Mouse (Mus musculus): ENCODE measurements around the gene Gm11444. TPM values are rescaled to one million over a fixed set of nuclear protein-coding genes. Genes with fewer than 3 reads are reported as not detected.
A peak's percentile ranks its signal among the peaks of the same experiment; 100 is the strongest.

The Gm11444 gene
- polyA plus RNA-seq, 1 experiment from 2014 or later, result not detected

DNA sequence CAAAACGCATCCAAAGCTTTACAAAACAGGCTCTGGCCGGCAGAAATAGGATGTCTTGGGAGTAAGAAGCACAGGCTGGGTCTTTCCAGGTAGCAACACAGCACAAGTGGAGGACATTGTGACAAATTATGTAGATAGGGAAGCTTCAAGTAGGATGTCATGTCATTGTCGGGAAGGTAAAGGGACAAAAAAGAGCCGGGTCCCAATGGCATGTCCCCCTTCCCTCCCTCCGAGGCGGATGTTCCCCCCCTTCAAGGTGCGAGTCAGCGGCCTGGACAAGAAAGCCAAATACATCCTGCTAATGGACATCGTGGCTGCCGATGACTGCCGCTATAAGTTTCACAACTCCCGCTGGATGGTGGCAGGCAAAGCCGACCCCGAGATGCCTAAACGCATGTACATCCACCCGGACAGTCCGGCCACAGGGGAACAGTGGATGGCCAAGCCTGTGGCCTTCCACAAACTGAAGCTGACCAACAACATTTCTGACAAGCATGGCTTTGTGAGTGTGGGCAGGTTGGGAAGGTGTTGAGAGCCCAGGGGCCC, 15.7 kb downstream of the Gm11444 start:
- WGBS, result 1% methylated on average over 17 of the region's 17 CpGs
- H3K4me1 ChIP-seq (replicated peaks; ENCODE audit: control insufficient read depth, insufficient read depth, low read length), result peaks cover 21% of the 10 kb centered on the region
- no peak overlapping the region for H3K27ac ChIP-seq (ENCODE audit: low read depth, low read length)
- peaks cover 98% of the 10 kb centered on the region for H3K27me3 ChIP-seq (ENCODE audit: control insufficient read depth, insufficient read depth, low read length)
- ATAC-seq (replicated peaks; ENCODE audit: low FRiP score) (no peak), DNase-seq (ENCODE audit: low spot score) (peak; percentile 61)
- no peak overlapping the region; the same call in 1 of the 2 replicates for H3K9ac ChIP-seq (ENCODE audit: low read length)
- H3K9me3 ChIP-seq (ENCODE audit: control insufficient read depth, low read length), result no peaks in the 10 kb centered on the region
- H3K4me3 ChIP-seq (ENCODE audit: low read depth, low read length), result peak overlapping the region; percentile 42; the same call in 1 of the 2 replicates
- H3K4me2 ChIP-seq (ENCODE audit: low read depth, low read length, severe bottlenecking), result no peak overlapping the region
- H3K36me3 ChIP-seq (ENCODE audit: control insufficient read depth, insufficient read depth, low read length), result no peaks in the 10 kb centered on the region

DNA sequence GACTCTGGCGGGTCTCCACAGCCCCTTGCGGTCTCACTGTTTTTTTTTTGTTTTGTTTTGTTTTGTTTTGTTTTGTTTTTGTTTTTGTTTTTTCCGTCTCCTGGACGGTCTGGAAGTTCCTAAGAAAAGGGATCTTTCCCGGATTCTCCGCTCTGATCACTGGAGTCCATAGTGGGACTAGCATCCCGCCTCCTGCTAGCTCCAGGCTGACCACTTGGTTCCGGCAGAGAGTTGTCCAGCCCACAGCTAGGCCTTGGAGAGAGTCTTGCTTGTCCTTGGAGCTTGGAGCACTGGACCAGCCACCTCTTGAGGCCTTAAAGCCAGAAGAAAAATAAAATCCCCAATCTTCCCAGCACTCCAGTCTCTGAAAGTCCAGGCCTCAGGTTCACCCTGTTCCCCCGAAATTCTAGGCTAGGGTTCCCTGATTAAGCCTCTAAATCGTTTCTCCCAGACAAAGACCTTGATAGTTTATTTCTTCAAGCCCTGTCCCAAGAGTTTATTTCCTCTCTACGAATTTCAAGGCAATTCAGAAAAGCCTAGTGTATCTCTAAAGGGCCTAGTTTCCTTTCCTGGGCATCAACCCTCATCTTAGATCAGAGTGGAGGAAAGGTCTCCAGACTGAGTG, 16.3 kb downstream of the Gm11444 start:
- Histone ChIP-seq H3K4me3 (ENCODE audit: low read depth, low read length) (peak overlapping the region; percentile 42; the same call in 1 of the 2 replicates), H3K9ac (ENCODE audit: low read length) (no peak overlapping the region), H3K27me3 (ENCODE audit: control insufficient read depth, insufficient read depth, low read length) (peaks cover 98% of the 10 kb centered on the region), H3K36me3 (ENCODE audit: control insufficient read depth, insufficient read depth, low read length) (no peaks in the 10 kb centered on the region), H3K4me1 (replicated peaks; ENCODE audit: control insufficient read depth, insufficient read depth, low read length) (peaks cover 21% of the 10 kb centered on the region), H3K27ac (ENCODE audit: low read depth, low read length) (no peak overlapping the region), H3K4me2 (ENCODE audit: low read depth, low read length, severe bottlenecking) (no peak overlapping the region), H3K9me3 (ENCODE audit: control insufficient read depth, low read length) (no peaks in the 10 kb centered on the region)
- ATAC-seq (replicated peaks; ENCODE audit: low FRiP score), result no peak
- 2% methylated on average over 11 of the region's 11 CpGs for WGBS
- DNase-seq (ENCODE audit: low spot score), result peak; percentile 60

GRCm38 (mm10) chr11:85833081-85833521, 17.0 kb downstream of the Gm11444 start:
- peak; percentile 76 for DNase-seq (ENCODE audit: low spot score)
- under 1% methylated on average over 40 of the region's 54 CpGs for WGBS
- no peaks in the 10 kb centered on the region for H3K36me3 ChIP-seq (ENCODE audit: control insufficient read depth, insufficient read depth, low read length)
- H3K9me3 ChIP-seq (ENCODE audit: control insufficient read depth, low read length), result no peaks in the 10 kb centered on the region
- H3K4me2 ChIP-seq (ENCODE audit: low read depth, low read length, severe bottlenecking), result peak overlapping the region; percentile 68
- H3K27me3 ChIP-seq (ENCODE audit: control insufficient read depth, insufficient read depth, low read length), result peaks cover 97% of the 10 kb centered on the region
- peak overlapping the region; percentile 35 for H3K9ac ChIP-seq (ENCODE audit: low read length)
- no peak overlapping the region for H3K27ac ChIP-seq (ENCODE audit: low read depth, low read length)
- peaks cover 21% of the 10 kb centered on the region for H3K4me1 ChIP-seq (replicated peaks; ENCODE audit: control insufficient read depth, insufficient read depth, low read length)
- ATAC-seq (replicated peaks; ENCODE audit: low FRiP score), result no peak
- H3K4me3 ChIP-seq (ENCODE audit: low read depth, low read length), result peak overlapping the region; percentile 42

DNA sequence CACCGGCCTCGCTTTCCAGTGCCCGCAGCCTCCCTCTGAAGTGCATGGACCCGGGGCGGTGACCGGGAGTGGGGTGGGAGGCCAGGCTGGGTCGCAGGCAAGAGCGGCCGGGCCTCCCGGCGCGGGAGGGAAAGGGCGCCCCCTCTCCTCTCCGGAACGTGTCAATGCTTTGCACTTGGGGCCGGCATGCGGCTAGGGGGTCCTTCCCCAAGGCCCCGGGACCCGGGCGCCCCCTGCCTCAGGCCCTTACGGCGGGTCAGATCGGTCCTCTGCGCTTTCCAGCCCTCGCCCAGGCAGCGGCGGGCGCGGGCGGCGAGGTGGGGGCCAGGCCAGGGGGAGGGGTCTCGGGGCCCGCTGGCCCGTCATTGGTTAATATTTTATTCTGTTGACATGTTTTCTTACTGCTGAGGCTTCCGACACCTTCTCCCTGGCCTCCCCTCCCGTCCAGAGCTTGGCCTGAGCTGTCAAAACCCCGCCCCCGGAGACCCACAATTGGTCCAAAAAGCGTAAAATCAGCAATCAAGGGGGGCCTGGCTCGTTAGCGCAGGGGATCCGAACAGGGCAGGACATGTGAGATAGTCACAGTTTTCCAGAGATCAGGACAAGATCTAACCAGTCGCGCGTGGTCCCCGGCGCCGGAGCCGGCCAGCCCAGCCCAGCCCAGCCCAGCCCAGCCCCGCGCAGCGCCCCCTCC, 17.8 kb downstream of the Gm11444 start, which contains the start of gene Tbx2:
Tbx2 (plus strand) TSS at position 321 of the 694 bp plus-strand sequence.
- H3K27me3 ChIP-seq (ENCODE audit: control insufficient read depth, insufficient read depth, low read length), result peaks cover 96% of the 10 kb centered on the region
- peak; percentile 81 for DNase-seq (ENCODE audit: low spot score)
- peak within 1 kb of the TSS; percentile 42 for H3K4me3 ChIP-seq (ENCODE audit: low read depth, low read length)
- no peak within 1 kb of the TSS for H3K27ac ChIP-seq (ENCODE audit: low read depth, low read length)
- H3K9me3 ChIP-seq (ENCODE audit: control insufficient read depth, low read length), result no peaks in the 10 kb centered on the region
- under 1% methylated on average over 50 of the region's 52 CpGs for WGBS
- H3K4me1 ChIP-seq (replicated peaks; ENCODE audit: control insufficient read depth, insufficient read depth, low read length), result peaks cover 21% of the 10 kb centered on the region
- H3K36me3 ChIP-seq (ENCODE audit: control insufficient read depth, insufficient read depth, low read length), result no peaks in the 10 kb centered on the region
- peak within 1 kb of the TSS; percentile 68 for H3K4me2 ChIP-seq (ENCODE audit: low read depth, low read length, severe bottlenecking)
- H3K9ac ChIP-seq (ENCODE audit: low read length), result peak within 1 kb of the TSS; percentile 35
- peak; percentile 53; the same call in 1 of the 2 replicates for ATAC-seq (replicated peaks; ENCODE audit: low FRiP score)

DNA sequence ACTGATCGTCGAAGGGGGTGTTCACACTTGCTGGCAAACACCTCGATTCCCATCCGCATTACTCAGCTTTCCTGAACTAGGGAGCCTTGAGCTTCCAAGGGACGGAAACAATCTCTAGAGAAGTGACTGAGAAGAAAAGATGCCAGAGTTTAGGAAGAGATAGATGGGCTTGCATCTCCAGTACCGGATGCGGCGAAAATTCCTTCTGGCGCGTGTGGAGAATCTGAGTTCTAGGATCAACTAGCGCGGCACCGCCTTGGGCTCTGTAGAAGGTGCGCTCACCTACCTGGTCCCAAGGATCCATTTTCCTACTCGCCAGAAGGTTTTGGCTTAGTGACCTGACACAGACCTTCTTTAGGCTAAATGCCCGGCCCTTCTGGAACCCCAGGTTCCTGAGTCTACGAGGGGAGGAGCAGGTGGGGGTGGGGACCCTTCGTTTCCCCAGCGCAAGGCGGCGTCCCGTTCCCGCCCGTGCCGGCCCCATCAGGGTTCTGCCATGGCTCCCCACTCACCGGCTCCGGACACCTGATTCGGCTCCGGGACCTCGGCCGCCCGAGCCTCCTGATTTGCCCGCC, 18.4 kb downstream of the Gm11444 start:
- ATAC-seq (replicated peaks; ENCODE audit: low FRiP score) (no peak), DNase-seq (ENCODE audit: low spot score) (no peak)
- Histone ChIP-seq H3K4me2 (ENCODE audit: low read depth, low read length, severe bottlenecking) (peak overlapping the region; percentile 68), H3K9me3 (ENCODE audit: control insufficient read depth, low read length) (no peaks in the 10 kb centered on the region), H3K9ac (ENCODE audit: low read length) (0 out of 2 replicates have a peak overlapping the region, but pooled peaks have one; percentile 33), H3K36me3 (ENCODE audit: control insufficient read depth, insufficient read depth, low read length) (no peaks in the 10 kb centered on the region), H3K27me3 (ENCODE audit: control insufficient read depth, insufficient read depth, low read length) (peaks cover 96% of the 10 kb centered on the region), H3K4me3 (ENCODE audit: low read depth, low read length) (peak overlapping the region; percentile 42), H3K4me1 (replicated peaks; ENCODE audit: control insufficient read depth, insufficient read depth, low read length) (peaks cover 21% of the 10 kb centered on the region), H3K27ac (ENCODE audit: low read depth, low read length) (no peak overlapping the region)
- under 1% methylated on average over 33 of the region's 33 CpGs for WGBS

DNA sequence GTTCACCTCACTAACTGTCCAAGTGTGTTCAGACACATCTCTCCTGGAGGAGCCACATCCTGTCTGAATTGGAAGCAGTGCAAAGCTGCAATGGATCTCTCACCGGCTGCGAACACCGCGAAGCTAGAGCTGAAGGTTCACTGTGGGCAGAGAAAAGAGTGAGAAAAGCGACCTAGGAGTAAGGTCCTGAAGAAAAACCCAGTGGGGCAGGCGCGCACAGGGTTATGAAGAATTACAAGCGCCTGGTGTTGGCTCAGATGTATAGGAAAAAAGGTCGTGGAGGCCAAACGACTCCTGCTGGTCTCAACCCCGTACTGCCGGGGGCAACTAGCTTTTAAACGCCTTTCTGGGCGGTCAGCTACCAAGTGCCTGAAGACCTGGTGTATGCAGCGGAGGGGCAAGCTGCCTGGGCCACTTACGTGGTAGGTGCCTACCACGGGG, 19.2 kb downstream of the Gm11444 start:
- DNase-seq (ENCODE audit: low spot score) (peak; percentile 71), ATAC-seq (replicated peaks; ENCODE audit: low FRiP score) (no peak)
- no peak overlapping the region for H3K27ac ChIP-seq (ENCODE audit: low read depth, low read length)
- peaks cover 96% of the 10 kb centered on the region for H3K27me3 ChIP-seq (ENCODE audit: control insufficient read depth, insufficient read depth, low read length)
- H3K36me3 ChIP-seq (ENCODE audit: control insufficient read depth, insufficient read depth, low read length), result no peaks in the 10 kb centered on the region
- H3K4me1 ChIP-seq (replicated peaks; ENCODE audit: control insufficient read depth, insufficient read depth, low read length), result peaks cover 21% of the 10 kb centered on the region
- H3K9ac ChIP-seq (ENCODE audit: low read length), result no peak overlapping the region
- H3K4me3 ChIP-seq (ENCODE audit: low read depth, low read length), result no peak overlapping the region
- under 1% methylated on average over 17 of the region's 17 CpGs for WGBS
- no peak overlapping the region for H3K4me2 ChIP-seq (ENCODE audit: low read depth, low read length, severe bottlenecking)
- H3K9me3 ChIP-seq (ENCODE audit: control insufficient read depth, low read length), result no peaks in the 10 kb centered on the region

DNA sequence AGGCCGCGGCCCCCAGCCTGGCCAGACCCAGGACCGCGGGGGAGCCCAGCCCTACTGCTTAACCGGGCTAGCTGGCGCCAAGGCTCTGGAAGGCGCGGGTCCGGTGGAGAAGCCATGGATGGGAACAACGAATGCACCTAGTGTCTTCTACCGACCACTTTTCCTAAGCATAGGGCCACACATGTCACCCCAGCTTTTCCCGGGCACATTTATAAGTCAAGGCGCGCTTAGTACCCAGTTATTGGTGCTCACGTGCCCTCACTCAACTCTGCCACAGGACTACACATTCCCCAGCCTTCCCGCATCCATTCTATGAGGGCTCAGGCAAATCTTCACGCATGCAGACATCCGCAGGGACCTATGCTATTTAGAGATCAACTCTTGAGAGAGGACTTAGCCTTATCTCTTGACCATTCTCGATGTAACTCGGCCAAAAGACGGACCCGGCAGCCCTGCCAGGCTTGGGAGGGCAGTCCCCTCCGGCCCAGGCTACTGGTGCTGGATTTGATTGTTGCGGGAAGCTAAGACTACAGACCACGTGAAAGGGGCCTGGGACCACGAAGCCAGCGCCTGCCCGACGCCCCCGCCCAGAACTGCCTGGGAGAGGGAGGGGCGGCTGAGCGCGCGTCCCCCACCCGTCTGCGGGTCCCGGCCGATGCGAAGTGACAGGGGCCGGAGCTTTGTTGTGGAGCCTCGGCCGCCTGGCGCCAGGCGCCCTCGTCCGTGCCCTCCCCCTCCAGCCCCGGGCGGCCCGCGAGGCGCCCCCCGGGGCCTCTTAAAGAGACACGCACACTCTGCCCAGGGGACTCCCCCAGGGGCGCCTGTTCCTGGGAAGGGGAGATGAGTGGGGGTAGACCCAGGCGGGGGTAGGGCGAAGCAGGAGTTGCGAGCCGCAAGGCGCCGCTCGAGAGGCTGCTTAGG, 20.4 kb downstream of the Gm11444 start:
- ATAC-seq (replicated peaks; ENCODE audit: low FRiP score) (no peak), DNase-seq (ENCODE audit: low spot score) (peak; percentile 66)
- Histone ChIP-seq H3K9me3 (ENCODE audit: control insufficient read depth, low read length) (no peaks in the 10 kb centered on the region), H3K27me3 (ENCODE audit: control insufficient read depth, insufficient read depth, low read length) (peaks cover 94% of the 10 kb centered on the region), H3K27ac (ENCODE audit: low read depth, low read length) (no peak overlapping the region), H3K4me2 (ENCODE audit: low read depth, low read length, severe bottlenecking) (peak overlapping the region; percentile 42), H3K4me1 (replicated peaks; ENCODE audit: control insufficient read depth, insufficient read depth, low read length) (peaks cover 21% of the 10 kb centered on the region), H3K36me3 (ENCODE audit: control insufficient read depth, insufficient read depth, low read length) (no peaks in the 10 kb centered on the region), H3K9ac (ENCODE audit: low read length) (peak overlapping the region; percentile 20), H3K4me3 (ENCODE audit: low read depth, low read length) (peak overlapping the region; percentile 19)
- under 1% methylated on average over 59 of the region's 61 CpGs for WGBS
